Mouse (Mus musculus) layer of hippocampus, adult 9-10 months (tissue): Measurements from ENCODE around the gene Pnldc1.
"Not testable (repeated sequence)": the region's sequence is repeated elsewhere in the genome, so short reads cannot be mapped to it uniquely, and the experiment has no call there.

Source experiments
- DNase-seq: peaks from one replicate; pipeline ENCODE4 v3.0.0; 2022; ENCODE audit warnings: low spot score

The Pnldc1 gene

DNA sequence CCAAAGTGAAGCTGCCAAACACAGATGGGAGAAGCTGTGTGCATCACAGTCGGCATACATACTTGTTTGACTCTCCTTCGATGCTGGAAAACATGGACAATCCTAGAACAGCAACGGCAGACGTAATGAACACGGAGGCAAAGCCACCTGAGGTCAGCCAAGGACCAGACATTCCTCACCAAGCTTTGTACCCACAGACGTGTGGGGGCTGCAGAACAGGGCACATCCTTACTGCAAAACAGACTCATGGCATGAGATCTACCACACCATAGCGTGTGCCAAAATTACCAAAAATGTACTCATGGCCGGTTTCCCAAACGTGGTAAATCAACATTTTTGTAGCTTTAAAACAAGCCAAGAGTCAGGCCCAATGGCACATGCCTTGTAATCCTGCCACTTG, 3.6 kb downstream of the Pnldc1 start:
- DNase-seq: no peak

DNA sequence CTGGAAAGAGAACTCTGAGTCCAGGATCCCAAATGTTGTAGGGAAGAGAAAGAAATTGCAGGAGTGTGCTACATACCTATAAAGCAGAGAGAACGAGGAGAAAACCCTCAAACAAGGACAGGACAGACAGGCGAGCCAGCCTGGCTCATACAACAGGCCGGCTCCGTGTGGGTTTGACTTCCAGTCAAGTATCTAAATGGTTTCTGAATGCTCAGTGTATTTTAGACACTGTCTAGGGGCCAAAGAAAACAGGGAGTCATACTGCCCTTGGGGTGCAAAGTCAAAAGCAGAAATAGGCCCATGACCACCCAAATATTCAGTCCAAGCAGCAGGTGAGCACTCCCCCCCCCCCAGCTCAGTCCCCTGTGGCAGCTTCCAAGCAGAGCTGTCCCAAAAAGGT, 4.2 kb downstream of the Pnldc1 start:
- DNase-seq: no peak

DNA sequence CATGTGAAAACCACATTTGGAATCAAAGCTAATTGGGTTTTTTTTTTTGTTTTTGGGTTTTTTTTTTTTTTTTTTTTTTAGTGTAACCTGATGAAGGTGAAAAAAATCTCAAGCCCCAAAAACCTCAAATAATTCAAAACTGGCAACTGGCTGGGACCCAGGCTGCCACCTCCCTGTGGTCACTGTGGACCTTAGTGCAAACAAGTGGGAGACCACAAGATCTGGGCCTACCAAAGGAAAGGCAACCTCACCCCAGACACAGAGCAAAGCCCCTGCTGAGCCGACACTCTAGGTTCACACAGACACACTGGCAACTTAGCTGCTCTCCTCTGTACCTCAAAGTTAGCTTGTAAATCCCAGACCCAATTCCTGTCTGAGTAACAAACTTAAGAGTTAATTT, 5.7 kb downstream of the Pnldc1 start:
- DNase-seq: no peak

DNA sequence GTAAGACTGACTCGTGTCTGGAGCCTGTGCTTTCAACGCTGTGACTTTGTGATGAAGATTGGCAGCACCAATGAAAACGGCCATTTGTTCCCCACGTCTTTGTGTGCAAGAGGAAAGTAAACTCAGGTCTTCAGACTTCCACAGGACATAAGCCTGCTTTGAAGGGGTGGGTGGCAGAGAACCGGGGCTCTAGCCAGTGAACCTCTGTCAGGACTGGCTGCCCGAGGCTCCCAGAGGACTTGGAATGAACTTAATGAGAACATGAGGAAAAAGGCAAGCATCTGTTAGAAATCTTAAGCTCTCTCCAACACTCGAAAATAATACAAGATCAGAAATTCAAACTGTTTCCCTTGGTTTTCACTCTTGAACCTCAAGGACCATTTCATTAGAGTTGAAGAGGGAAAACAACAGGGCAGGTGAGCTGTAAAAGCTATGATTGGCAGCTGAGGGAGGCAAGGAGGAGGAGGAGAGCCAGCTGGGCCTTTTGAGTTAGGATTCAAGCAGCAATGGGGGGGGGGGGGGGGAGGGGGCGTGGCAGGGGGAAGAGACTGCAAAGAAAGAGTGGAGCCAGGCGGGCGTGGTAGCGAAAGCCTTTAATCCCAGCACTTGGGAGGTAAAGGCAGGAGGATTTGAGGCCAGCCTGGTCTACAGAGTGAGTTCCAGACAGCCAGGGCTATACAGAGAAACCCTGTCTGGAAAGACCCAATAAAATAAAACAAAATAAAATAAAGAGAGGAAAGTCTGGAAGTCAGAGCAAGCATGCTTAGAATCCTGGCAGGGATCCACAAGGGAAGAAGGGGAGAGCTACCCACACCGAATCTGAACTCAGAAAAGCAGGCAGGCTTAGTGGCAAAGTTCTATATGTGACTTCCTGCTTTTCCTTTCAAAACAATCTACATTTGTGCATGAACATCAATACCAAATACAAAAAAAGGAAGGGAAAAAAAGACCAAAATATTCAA, 6.4 kb downstream of the Pnldc1 start:
- DNase-seq: no peak

DNA sequence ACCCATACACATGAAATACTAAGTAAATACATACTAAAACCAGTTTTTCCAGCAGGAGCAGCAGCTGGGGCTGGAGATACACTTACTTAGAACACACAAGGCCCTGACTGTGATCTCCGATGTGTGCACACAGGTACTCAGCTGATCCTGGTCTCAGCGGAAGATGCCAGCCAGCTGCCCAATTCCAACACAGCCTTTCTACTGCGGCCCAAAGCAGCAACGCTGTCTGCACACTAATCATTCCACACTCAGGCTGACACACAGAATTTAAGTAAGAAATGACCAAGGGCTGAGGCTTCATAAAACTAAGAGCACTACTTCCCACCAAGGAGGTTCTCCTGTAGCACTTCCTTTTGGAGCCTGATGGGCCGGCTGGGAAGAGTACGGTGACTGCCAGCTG, 7.7 kb downstream of the Pnldc1 start:
- no peak for DNase-seq

DNA sequence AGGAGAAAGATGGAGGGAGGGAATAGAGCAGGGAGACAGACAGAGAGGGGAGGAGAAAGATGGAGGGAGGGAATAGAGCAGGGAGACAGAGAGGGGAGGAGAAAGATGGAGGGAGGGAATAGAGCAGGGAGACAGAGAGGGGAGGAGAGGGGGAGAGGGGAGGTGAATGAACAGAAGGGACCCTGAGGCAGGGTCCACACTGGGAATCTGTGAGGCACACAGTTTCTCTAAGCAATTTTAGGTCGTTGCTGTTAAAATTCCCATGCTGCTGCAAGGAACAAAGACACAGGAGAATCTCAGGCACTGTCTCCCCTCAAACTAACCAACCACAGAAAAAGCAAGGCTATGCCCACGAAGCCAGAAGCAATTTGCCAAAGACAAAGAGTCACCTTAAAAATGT, 11.4 kb downstream of the Pnldc1 start:
- DNase-seq: not testable (repeated sequence)

DNA sequence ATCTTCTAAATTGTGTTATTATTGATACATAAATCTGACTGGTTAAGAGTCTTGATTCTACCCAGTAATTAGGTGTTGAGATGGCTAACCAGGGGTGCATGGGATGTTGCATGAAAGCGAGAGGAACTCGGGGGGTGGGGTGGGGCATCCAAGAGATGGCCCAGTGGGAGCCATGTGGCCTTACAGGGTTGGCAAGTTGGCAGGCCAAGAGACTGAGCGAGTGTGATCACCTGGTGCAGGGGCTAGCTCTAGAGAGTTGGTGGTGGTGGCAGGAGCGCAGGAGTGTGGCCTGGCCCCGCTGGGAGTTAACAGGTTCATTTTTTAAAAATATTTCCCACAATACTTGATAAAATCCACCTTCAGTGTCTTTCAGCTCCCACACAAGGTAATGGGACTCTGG, 12.4 kb downstream of the Pnldc1 start:
- DNase-seq: no peak

DNA sequence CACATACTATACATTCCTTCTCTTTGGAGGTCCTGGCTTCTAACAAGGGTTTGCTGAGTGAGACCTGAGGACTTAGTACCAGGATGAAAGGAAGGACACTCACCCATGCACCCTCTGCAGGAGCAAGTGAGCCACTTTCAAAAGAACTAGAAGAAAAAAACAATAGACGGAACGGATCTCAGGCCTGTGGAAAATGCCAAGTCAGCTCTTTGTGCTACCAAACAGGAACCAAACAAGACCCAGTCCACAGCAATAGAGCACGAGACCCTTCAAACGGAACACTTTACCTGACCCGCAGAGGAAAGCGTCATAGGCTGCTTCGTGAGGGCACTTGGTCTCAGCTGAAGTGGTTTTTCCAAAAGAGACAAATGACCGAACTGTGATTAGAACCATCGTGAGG, 18.0 kb downstream of the Pnldc1 start:
- DNase-seq: no peak

DNA sequence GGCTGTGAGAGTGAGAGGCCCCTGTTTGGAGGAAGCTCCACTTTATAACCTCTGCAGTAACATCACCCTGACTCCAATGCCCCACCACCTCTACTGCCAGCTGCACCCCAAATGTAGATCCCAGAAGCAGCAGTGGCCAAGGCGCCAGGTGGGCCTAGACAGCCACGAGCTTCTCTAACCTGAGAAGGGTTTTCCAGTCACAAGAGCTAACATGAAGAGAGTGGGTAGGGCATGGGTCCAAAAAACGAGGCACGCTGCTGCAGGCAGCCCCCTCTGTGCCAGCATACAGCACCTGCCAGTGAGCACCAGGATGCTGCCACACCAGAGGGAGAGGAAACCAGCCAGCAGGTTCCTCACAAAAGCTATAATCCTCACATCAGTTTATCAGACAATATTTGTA, 19.0 kb downstream of the Pnldc1 start:
- DNase-seq: no peak

DNA sequence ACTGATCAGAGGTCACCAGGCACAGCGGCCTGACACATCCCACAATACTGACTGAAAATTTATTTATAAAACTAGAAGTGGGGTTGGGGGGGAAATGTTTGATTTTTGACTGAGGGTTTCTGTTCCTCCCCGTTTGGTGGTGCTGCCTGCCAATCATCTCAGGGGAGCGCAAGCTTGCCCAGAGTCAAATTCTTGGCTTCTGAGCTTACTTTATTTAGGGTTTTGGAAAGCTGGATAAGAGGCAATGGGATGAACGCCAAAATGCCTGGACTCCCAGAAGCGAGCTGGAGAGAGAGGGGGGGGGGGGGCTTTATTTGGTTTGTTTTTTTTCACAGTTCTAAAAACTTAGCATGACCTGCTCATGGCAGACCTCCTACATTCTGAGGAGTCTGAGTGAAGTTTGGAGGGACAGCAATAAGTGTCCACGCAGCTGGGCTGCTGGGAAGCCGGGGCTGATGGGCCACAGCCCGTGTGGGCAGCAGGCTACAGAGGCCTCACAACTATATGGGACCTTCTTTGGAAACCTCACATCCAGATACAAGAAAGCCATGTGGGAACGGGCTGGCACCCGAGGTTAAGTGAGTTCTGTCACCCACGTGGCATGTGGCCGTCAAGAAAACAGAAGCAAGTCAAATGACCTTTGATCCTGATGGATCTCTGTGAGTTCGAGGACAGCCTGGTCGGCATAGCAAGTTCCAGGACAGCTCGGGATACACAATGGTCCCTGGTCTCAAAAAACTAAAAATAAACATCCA, 22.8 kb downstream of the Pnldc1 start:
- DNase-seq: no peak

DNA sequence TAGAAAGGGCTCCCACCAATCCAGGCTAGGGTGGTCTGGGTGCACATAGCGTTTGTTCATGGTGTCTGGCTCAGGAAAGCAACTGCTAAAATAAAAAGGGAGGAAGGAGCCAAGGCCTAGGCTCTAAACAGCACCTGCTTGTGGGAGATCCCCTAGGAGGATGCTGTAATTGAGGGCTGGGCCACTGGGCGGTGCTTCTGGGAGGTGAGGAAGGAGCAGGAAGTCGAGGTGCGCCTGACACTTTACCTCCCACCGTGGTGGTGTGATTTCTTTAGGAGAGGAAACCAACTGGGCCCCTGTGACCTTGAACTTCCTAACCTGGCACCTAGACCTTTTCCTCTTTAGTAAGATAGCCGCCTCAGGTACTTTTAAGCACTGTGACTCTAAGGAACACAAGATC, 23.4 kb downstream of the Pnldc1 start:
- DNase-seq: no peak

DNA sequence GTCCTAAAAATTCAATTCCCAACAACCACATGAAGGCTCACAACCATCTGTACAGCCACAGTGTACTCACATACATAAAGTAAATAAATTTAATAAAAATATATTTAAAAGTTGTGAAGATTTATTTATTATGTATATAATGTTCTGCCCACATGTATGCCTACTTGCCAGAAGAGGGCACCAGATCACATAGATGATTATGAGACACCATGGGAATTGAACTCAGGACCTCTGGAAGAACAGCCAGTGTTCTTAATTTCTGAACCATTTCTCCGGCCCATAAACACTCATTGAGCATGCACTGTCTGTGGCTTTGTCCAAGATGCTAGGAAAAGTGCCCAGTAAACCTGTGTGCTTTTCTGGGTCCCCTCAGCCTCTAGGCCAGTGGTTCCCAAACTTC, 28.8 kb downstream of the Pnldc1 start:
- DNase-seq: no peak

DNA sequence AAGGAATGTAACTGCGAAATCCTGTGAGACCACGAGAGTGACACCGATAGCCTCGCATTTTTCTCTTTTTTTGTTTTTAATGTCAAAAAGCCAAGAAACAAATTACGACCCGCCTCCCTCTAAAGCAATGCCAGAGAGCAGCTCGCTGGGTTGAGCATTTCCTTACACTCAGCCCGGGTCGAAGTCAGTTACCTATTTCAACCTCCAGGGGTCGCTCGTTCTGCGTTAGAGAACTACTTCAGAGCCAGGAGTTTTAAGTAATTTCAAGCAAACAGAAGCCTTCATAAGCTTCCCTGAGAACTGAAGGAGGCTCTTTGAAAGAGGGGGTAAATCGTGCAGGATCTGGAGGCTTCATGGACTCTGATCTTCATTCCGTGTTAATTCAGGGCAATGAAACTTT, 29.9 kb downstream of the Pnldc1 start:
- peak; percentile 84 for DNase-seq

DNA sequence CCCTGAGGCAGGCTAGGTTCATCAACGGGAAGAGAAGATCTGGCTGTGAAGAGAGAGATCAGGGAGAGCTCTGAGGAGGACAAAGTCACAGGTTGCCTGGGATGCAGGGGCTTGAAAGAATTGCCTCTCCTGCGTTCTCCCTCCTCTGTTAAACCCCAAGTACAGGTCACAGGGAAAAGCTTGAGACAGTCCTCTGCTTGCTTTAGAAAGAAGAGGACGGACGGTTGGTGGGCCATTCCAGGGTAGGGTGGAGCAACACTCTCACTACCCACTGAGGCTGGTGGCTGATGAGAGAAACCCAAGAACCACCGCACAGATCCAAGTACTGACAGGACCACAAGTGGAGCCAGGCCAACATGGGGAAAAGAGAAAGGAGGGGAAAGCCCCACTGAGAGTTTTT, 34.3 kb downstream of the Pnldc1 start, which contains the start of gene Mrgprh:
Gene Mrgprh (plus strand): TSS at position 301 of the 400 bp plus-strand sequence.
- no peak for DNase-seq

DNA sequence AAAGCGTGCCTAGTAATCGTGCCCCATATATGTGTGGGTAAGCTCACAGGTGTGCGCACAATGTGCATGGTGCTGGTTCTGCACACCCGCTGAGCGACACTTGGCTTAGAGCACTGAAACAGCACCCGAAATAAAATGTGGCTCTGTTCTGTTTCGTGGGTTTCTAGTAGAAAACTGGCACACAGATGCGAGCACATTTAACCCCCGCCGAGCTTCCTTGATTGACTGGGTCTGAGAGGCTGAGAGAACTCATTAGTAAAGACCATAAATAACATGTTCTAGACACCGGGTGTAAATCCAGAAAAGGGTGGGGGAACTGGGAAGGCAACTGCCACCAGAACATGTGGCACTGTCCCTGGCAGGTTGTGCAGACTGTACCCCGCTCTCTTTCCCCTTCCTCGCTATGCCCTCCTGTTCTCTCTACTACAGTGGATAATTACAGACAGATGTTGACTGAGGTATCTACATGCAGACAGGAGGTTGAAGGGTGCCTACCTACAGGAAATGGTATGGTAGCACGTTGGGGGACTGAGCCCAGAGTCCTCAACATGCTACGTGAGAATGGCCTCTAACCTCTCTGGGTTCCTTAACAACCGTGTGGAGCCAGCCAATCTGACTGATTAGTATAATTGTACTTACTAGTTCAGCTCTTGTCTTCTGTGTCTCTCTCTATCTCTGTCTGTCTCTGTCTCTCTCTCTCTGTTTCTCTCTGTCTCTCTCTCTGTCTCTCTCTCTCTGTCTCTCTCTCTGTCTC, 37.6 kb downstream of the Pnldc1 start:
- no peak for DNase-seq

DNA sequence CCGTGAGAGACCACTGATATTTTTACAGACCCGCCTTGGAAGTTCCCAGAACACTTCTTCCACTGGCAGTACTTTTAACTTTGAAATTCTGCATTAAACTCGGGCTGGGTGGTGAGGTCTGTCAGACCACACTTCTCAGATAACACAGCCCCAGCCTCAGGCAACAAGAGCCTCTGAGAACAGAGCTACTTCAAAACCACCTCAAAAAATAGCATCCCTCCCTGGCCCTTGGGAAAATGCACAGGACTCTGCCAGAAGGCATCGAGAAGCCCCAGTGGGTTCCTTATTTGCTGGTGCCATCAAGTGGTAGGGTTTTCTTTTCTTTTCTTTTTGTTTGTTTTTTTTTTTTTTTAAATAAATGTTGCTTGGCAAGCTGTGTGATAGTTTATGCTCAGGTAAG, 41.4 kb downstream of the Pnldc1 start:
- no peak for DNase-seq

DNA sequence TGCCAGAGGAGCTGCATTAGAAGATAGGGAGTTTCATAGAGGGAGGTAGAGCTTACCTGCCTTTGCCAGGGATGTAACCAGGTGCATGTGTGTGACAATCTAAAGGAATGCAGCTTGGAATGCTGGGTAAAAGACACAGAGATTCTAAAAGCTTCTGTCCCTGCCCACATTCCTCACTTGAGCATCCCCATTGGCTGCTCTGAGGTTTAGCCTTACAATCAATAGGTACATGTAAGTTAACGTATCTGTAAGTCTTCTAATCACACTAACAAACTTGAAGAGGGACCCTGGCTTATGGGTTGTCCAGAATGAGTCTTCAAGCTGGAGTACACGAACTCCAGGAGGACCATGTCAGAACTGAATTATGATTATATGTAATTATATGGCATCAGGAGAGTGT, 42.0 kb downstream of the Pnldc1 start, which contains the start of gene Mas1:
Gene Mas1 (minus strand): TSS at position 101 of the 400 bp plus-strand sequence.
- no peak for DNase-seq

DNA sequence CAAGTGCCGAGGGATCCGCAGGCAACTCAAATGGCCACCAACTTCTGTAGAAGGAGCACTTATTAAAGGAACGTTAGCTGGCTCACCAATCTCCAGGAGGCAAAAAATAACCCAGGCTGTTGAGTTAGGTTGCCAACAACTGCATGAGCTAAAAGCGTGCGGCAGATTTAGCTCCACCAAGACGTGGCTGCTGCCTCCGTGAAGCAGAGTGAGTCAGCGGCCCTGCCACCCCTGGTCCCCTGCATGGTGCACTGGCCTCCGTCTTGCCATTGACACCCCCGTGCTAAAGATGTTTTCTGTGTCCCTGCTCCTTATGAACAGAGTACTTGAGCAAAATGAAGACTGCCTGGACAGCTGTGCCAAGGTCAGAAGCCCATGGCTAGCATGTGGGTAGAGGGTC, 43.2 kb downstream of the Pnldc1 start:
- DNase-seq: no peak

DNA sequence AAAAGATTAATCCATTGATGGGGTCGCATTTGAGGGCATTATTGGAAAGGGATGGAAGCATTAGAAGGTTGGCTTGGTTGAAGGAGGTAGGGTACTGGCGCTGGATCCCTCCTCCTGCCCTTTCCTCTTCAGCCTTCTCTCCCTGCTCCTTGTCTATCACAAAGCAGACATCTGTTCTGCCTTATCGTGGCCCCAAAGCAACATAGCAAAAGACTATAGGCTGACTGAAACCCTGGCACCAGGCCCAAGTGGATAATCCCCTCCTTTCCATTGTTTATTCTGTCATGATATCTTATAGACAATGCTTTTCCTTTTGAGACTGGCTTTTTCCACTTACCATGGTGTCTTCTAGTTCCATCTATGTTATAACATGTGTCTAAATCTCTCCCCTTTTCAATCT, 44.6 kb downstream of the Pnldc1 start:
- DNase-seq: no peak

DNA sequence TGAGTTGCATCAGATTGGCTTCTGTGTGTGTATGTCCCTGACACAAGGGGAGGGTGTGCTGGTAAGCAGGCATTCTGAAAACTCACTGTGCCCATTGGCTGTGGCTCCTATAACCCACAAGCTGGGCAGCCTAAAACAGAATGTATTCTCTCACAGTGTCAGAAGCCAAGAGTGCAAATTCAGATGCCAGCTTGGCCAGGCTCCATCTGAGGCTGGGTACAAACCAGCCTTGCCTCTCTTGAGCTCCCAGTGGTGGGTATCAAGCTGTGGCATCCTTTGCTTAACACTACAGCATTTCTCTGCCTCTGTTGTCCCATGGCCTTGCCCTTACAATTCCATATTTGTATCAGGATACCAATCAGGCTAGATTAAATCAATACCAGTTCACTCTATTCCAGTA, 45.9 kb downstream of the Pnldc1 start:
- no peak for DNase-seq

DNA sequence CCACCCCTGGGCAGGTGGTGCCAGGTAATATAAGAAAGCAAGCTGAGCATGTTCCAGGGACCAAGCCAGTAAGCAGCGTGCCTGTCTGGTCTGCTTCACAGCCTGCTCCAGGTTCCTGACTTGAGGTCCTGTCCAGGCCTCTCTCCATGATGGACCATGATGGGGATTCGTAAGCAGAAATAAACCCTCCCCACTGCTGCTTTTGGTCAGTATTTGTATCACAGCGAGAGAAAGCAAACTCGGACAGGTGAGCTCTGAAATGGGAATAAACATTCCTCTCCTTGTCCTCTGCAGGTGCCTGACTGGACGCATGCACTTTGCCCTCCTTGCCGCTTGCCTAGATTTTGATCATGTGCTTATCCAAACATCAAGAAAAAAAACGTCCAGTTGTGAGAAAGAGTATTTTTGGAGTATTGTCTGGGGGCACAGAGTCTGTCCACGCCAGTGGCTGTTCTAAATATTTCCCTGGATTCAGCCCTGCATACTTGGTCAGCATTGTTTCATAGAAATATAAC, 51.0 kb downstream of the Pnldc1 start:
- no peak for DNase-seq

DNA sequence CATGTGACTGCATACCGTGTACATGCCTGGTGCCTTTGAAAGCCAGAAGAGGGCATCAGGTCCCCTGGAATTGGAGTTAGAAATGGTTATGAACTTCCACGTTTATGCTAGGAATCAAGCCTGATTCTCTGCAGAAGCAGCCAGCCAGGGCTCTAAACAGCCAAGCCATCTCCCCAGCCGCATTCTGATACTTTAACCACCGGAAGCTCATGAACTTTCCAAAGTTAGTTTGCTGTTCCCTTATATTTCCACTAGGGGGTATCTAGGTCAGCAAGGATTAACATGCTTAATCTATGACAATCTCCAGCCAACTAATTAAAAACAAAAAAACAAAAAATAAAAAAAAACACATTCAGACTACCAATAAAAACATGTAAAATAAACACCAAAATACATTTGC, 52.0 kb downstream of the Pnldc1 start:
- no peak for DNase-seq
